Mouse (Mus musculus) bone marrow, adult 2 months (tissue): ENCODE data around the gene Crabp2.

Experiments
- CTCF ChIP-seq: fragments of 200-500 bp; IDR thresholded peaks from 2 replicates; pipeline ENCODE4 v1.5.1; 2011; ENCODE audit warnings: low read length, control low read depth; ENCODE audit not compliant: control insufficient read depth, insufficient read depth
- POLR2A ChIP-seq: fragments of 200-500 bp; IDR thresholded peaks from 2 replicates; pipeline ENCODE4 v1.6.1; 2011; ENCODE audit warnings: low read depth, mild to moderate bottlenecking, control low read depth, low read length, borderline replicate concordance; ENCODE audit not compliant: control insufficient read depth

DNA sequence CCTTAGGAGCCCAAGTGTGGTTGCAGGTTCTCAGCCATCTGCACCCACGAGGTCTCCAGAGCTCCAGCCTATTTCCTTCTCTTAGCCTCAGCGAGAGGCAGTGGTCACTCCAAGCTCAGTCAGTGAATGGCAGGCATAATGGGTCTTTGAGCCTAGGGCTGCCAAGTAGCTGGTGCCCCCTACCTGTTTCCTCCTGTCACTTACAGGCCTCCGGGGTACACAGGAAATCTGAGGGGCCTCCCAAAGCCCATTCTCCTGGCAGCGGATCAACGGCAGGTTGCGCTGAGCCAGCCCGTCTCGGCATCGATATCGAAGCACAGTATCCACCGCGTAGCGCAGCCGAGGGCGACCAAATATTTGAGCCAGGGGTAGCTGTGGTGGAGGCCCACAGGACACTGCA lies 39.6 kb downstream of the Crabp2 start:
- TF ChIP-seq CTCF (no peak), POLR2A (no peak)
